Mouse (Mus musculus) gastrocnemius, adult 2 months (tissue): ENCODE results near the gene Ginm1. TPM values are rescaled to one million over a fixed set of nuclear protein-coding genes. Genes with fewer than 3 reads are reported as not detected.
"Not testable (repeated sequence)": the region's sequence is repeated elsewhere in the genome, so short reads cannot be mapped to it uniquely, and the experiment has no call there.

ENCODE experiments used
- DNase-seq: peaks from one replicate; pipeline ENCODE4 v3.0.0; 2022
- H3K27ac ChIP-seq: fragments of 200-600 bp; 2 replicates; pipeline ENCODE4 v1.8.1; 2022; ENCODE audit warnings: mild to moderate bottlenecking
- H3K4me3 ChIP-seq: fragments of 200-600 bp; 2 replicates; pipeline ENCODE4 v1.8.1; 2022; ENCODE audit warnings: mild to moderate bottlenecking, moderate library complexity
- CTCF ChIP-seq: fragments of 200-600 bp; IDR thresholded peaks from 2 replicates; pipeline ENCODE4 v1.8.1; 2022; ENCODE audit warnings: antibody characterized with exemption, mild to moderate bottlenecking, moderate library complexity
- intact Hi-C: fragments of 180-260 bp; cut with DNase I; formaldehyde crosslinking; loops from one replicate; pipeline ENCODE4 v1.15.1; 2025
- total RNA-seq, 2 experiments: library from RNA; stranded (reverse); gene quantifications; 2 replicates each; pipeline ENCODE4 v1.2.3; 2021

Gene Ginm1
- total RNA-seq, 2 experiments from 2014 or later, result 97.7 to 111 TPM

GRCm38 (mm10) chr10:7792254-7792750 lies 322 bp downstream of the Ginm1 start:
- no peak for DNase-seq
- peak overlapping the region; percentile 87 for H3K4me3 ChIP-seq
- peak overlapping the region; percentile 93 for H3K27ac ChIP-seq
- no peak for TF ChIP-seq CTCF
- intact Hi-C loops, result loop anchor here (1.0 to 10.0 kb wide), 2 partner anchors 11 to 162 kb away; partner anchors contain the start of gene Tab2

GRCm38 (mm10) chr10:7787319-7787718 lies 5.3 kb downstream of the Ginm1 start:
- intact Hi-C loops, result no loop called here
- DNase-seq, result no peak
- Histone ChIP-seq H3K27ac (no peak overlapping the region), H3K4me3 (no peak overlapping the region)
- TF ChIP-seq CTCF, result no peak

GRCm38 (mm10) chr10:7781214-7781613 lies 11.4 kb downstream of the Ginm1 start:
- intact Hi-C loops, result loop anchor here (1.0 kb wide), 1 partner anchor 11 kb away; the partner anchor contains the start of genes Ginm1 and Ppil4
- H3K27ac ChIP-seq, result peak overlapping the region; percentile 97
- TF ChIP-seq CTCF, result no peak

GRCm38 (mm10) chr10:7780238-7781176 lies 12.1 kb downstream of the Ginm1 start:
- no peak for TF ChIP-seq CTCF
- H3K27ac ChIP-seq, result peak overlapping the region; percentile 97
- intact Hi-C loops, result loop anchor here (1.0 kb wide), 1 partner anchor 12 kb away; the partner anchor contains the start of genes Ginm1 and Ppil4
- peak overlapping the region; percentile 96 for H3K4me3 ChIP-seq
- peak; percentile 94 for DNase-seq

More at GRCm38 (mm10) chr10:7781214-7781613, 11.4 kb downstream of the Ginm1 start:
- H3K4me3 ChIP-seq, result peak overlapping the region; percentile 96
- DNase-seq, result no peak

- intact Hi-C loops, result loop anchor here (5.0 kb wide), 1 partner anchor 97 kb away; the partner anchor contains the start of genes Lats1 and Pcmt1
- peak overlapping the region; percentile 96 for H3K4me3 ChIP-seq
- peak overlapping the region; percentile 97 for H3K27ac ChIP-seq
- no peak for TF ChIP-seq CTCF
- DNase-seq, result no peak
Measured at GRCm38 (mm10) chr10:7779751-7780237, 12.8 kb downstream of the Ginm1 start.

GRCm38 (mm10) chr10:7778361-7778760 lies 14.3 kb downstream of the Ginm1 start:
- Histone ChIP-seq H3K27ac (peak overlapping the region; percentile 54), H3K4me3 (no peak overlapping the region)
- intact Hi-C loops, result loop anchor here (5.0 kb wide), 1 partner anchor 96 kb away; the partner anchor contains the start of genes Lats1 and Pcmt1
- no peak for TF ChIP-seq CTCF
- peak; percentile 30 for DNase-seq

GRCm38 (mm10) chr10:7775421-7775820 lies 17.2 kb downstream of the Ginm1 start:
- peak; percentile 85 for DNase-seq
- peak overlapping the region; percentile 90 for H3K27ac ChIP-seq
- peak overlapping the region; percentile 41 for H3K4me3 ChIP-seq
- intact Hi-C loops, result loop anchor here (5.0 kb wide), 1 partner anchor 93 kb away; the partner anchor contains the start of genes Lats1 and Pcmt1
- TF ChIP-seq CTCF, result no peak

GRCm38 (mm10) chr10:7772769-7773168 lies 19.9 kb downstream of the Ginm1 start:
- no peak for DNase-seq
- intact Hi-C loops, result no loop called here
- Histone ChIP-seq H3K4me3 (no peak overlapping the region), H3K27ac (no peak overlapping the region)
- TF ChIP-seq CTCF, result no peak

GRCm38 (mm10) chr10:7772346-7772745 lies 20.3 kb downstream of the Ginm1 start:
- no peak for TF ChIP-seq CTCF

GRCm38 (mm10) chr10:7757544-7757943 lies 35.1 kb downstream of the Ginm1 start:
- no peak for TF ChIP-seq CTCF
- no peak overlapping the region for H3K27ac ChIP-seq
- intact Hi-C loops, result no loop called here
- DNase-seq, result no peak
- no peak overlapping the region for H3K4me3 ChIP-seq

More at GRCm38 (mm10) chr10:7772346-7772745, 20.3 kb downstream of the Ginm1 start:
- no peak for DNase-seq
- H3K4me3 ChIP-seq, result no peak overlapping the region
- H3K27ac ChIP-seq, result no peak overlapping the region
- intact Hi-C loops, result no loop called here

- no peak overlapping the region for H3K27ac ChIP-seq
- intact Hi-C loops, result no loop called here
- no peak for TF ChIP-seq CTCF
- H3K4me3 ChIP-seq, result no peak overlapping the region
- DNase-seq, result no peak
Measured at GRCm38 (mm10) chr10:7748752-7749151, 43.9 kb downstream of the Ginm1 start.

- H3K4me3 ChIP-seq, H3K27ac ChIP-seq, DNase-seq, intact Hi-C loops: not testable (repeated sequence)
Measured at GRCm38 (mm10) chr10:7745528-7745927, 47.1 kb downstream of the Ginm1 start.

GRCm38 (mm10) chr10:7737914-7738313 lies 54.7 kb downstream of the Ginm1 start:
- Histone ChIP-seq H3K27ac (peak overlapping the region; percentile 48; the same call in 1 of the 2 replicates), H3K4me3 (no peak overlapping the region)
- no peak for DNase-seq
- intact Hi-C loops, result no loop called here
- TF ChIP-seq CTCF, result no peak
